Mouse (Mus musculus): ENCODE data around the gene Plcd3.

DNA sequence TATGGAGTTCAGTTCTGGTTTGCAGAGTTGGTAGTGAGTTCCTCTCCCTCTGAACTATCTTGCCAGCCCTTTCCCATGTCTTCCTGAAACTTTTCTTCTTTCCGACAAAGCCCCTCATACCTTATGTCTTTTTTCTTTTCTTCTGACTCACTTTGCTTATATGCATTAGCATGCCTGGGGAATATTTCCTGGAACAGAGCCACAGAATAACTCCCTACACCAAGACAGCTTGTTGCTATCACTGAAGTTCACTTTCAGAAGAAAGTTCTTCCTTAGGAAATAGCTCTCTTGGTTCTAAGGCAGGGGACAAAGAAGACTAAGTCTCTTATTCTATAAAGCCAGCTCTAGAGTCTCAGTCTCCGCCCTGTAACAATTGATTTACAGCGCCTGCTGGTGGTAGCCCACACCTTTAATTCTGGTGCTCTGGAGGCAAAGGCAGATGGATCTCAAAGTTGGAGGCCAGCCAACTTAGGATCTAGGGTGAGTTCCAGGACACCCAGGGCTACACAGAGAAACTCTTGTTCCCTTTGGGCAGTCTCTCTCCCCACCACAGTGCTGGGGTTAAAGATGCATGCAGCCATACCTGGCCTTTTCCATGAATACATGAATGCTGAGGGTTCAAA is 80.6 kb downstream of the Plcd3 start:
- TF ChIP-seq CTCF (IDR thresholded peaks at IDR 0.05): peak; percentile 45
- no peak for TF ChIP-seq EP300 (IDR thresholded peaks at IDR 0.05)
